Mouse (Mus musculus) frontal cortex, postnatal 10 days (tissue): Measurements from ENCODE around the gene Rpl24.

Source experiments
- DNase-seq, 2 experiments: peaks; one replicate each; pipeline ENCODE4 v3.0.0; 2022; ENCODE audit warnings: low spot score in 2 of 2, mixed read lengths in 1 of 2

The Rpl24 gene

DNA sequence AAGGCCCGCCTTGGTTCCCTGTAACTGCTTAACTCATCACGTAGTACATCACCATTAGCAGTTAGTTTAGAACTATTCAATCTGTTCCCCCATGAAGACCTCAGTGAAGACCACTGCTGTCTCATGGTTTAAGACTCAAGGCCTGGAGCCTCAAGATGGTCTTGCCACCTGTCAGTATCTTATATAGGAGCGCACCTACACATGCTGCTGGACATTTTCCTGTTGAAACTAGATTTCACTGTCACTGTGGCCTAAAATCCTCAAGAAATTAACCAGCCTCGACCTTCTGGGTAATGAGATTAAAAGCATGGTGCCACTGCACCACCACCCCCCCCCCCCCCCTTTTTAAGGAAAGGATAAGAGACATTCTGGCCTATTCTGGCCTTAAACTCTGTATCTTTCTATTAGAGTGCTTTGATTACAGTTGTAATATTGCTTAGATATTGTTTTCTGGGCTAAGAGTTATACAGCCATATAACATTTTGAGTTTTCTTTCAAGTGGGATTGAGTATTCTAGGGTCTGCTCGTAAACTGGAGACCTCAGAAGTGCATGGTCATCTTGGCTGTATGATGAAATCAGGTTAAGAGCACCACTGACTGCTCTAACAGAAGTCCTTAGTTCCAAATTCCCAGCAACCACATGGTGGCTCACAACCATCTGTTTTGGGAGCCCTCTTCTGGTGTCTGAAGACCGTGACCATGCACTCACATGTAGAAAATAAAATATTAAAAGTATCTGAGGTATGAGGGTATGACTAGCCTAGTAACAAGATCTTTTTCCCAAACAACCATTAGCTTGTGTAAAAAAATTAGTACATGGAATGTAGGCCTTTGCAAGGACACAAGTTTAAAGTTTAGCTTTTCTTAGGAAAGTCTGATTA lies 5.9 kb downstream of the Rpl24 start:
- no peak for DNase-seq

DNA sequence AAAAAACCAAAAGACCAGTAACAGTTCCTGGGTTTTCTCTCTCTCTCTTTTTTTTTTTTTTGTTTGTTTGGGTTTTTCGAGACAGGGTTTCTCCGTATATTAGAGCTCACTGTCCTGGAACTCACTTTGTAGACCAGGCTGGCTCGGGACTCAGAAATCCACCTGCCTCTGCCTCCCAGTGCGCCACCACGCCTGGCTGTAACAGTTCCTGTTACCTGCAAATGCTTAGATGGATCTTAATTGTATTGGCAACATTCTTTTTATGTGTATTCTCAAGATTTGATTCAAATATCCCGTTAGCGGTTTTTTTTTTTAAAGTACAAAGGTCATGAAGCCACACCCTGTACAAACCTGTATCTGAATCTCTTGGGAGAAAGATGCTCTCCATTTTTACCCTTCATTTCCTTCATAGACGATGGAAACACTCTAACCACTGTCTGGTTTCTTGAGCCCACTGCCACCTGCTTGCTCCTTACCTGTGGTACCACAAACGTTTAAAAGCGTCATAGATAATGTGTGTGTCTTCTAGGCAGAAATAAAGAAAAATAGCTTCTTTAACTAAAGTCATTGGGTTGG lies 6.6 kb downstream of the Rpl24 start:
- no peak for DNase-seq

DNA sequence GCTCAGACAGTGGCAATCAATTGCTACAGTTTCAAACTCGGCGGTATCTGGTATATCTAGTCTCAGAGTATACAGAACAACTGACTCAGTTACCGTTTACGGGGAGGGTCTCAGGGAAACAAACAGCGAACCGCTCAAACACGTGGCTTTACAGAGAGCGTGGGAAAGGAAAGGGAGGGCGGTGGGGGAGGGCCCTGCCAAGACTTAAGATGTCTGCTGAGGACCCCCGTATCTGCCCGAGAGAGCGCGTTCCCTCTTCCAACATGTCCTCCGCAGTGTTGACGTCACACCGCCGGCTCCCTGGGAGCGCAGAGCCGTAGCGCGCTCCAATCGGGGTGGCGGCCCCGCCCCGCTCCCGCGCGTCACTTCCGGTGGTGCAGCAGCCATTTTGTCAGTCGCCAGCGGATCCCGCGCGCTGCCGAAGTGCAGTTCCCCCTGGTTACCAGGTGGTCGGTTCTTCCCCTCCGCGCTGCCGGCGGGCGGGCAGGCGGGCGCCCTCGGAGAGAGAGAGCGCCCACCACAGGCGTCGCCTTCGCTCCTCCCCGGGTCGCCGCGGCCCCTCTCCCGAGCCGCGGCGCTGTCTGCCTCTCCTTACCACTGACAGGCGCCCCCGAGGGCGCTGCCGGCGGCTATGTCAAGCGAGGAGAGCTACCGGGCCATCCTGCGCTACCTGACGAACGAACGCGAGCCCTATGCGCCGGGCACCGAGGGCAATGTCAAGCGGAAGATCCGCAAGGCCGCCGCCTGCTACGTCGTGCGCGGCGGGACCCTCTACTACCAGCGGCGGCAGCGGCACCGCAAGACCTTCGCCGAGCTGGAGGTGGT lies 7.6 kb downstream of the Rpl24 start, which contains the start of gene Zbtb11:
Gene Zbtb11, plus strand, starts transcription at position 453 of the 825 bp plus-strand sequence.
- peak; percentile 98 to 100 for DNase-seq

DNA sequence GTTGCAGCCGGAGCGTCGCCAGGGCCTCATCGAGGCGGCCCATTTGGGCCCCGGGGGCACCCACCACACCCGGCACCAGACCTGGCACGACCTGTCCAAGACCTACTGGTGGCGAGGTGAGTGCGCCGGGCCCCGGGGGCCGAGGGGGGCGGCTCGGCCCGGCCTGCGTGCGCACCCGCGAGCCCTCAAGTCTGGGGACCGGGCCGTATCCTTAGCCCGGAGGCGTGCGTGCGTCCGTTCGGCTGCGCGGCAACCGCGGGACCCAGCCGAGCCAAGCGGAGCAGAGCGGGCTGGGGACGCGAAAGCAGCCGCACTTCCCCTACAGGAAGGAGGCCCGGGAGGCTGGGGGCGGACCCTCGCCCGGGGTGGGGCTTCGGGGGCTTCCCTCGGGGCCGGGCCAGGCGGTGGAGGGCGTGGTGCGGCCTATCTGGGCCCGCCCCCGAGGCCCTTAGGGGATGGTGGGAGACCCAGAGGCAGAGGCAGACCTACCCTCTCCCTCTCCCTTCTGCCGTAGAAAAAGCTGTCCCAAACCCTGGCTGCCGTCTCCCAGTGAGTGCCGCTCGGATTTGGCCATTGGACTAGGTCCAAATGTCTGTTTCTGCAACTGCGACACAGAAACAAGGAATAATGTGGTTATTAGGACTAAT lies 8.3 kb downstream of the Rpl24 start:
- peak; percentile 78 to 86 for DNase-seq

DNA sequence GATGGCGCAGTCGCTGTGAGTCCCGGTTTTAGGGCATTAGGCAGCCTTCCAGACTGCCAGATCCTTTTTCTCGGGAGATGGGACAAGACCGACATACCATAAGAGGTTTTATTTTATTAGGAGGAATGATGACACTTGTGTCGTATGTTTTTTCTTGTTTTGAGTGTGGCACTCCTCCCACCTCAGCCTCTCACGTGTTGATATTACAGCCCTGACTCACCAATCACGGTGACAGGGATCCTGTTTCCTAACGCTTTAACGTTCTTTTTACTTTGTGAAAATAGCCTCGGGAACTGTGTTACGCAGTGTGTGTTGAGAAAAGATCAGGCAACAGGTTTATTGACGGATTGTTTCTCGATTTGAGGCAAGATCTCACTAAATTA lies 8.8 kb downstream of the Rpl24 start:
- no peak for DNase-seq

DNA sequence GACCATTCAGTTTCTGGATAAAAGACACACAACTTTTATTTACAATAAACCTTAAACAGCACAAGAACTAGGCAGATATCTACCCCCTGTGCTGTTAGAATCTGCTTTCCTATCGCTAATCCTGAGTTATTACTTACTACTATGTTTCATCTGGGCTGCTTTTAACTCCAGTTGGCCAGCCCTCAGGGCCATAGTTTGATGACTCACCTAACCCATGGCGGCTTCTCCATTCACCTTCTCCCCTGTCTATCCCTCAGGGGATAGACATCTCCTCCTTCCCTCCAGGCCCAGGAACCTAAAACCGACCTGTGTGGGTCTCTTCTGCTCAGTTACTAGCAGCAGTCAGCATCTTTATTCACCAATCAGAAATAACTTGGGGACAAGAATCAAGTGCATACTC lies 19.9 kb downstream of the Rpl24 start:
- DNase-seq, result no peak

DNA sequence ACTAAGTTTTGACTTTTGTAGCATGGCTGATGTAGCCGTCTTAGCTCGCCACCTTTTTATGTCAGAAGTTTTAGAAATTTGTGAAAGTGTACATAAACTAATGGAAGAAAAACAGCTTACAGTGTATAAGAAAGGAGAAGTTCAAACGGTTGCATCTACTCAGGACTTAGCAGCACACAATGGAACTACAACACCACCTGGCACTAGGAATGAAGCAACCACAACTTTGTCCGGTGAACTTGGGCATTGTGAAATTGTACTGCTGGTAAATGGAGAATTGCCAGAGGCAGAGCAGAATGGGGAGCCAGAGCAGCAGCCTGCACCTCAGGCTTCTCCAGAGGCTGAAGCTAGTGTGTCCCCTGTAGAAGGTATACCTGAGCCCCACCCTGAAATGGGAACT lies 24.2 kb downstream of the Rpl24 start:
- DNase-seq, result no peak

DNA sequence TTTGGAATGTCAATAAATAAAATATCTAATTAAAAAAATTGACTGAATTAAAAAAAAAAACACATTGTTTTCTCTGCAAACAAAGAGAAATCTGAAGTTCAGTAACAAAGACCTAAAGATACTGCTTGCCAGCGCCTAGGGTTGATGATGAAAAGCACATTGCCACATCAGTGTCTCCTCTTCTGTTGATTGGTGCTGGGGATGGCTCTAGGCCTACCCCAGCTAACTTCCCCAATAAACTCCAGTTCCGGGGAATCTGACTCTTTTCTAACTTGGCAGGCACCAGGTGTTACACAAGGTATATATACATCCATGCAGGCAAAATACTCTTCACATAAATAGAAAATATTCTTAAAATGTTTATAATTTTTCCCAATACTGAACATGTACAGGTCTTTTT lies 28.2 kb downstream of the Rpl24 start:
- no peak for DNase-seq

DNA sequence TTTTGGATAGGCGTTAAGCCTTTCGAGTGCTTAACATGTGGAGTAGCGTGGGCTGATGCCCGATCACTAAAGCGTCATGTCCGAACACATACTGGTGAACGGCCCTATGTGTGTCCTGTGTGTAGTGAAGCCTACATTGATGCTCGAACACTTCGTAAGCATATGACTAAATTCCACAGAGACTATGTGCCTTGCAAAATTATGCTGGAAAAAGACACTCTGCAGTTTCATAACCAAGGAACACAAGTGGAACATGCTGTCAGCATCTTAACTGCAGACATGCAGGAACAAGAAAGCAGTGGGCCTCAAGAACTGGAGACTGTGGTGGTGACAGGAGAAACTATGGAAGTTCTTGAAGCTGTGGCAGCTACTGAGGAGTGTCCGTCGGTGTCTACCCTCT lies 40.7 kb downstream of the Rpl24 start:
- no peak for DNase-seq

DNA sequence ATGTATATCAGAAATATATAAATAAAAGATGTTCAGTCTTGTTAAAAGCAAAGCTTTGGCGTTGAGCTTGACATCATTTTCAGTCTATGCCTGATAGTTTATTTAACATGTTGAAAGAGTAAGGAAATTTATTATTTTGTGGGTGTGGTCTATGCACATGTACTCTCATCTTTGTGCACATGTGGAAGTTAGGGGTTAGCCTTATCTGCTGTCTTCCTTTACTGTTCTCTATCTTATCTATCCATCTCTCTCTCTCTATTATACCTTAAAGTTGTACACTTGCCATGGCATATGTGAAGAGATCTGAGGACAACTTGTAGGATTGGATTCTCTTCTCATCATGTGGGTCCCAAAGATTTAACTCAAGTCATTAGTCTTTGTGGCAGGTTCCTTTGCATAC lies 42.8 kb downstream of the Rpl24 start:
- DNase-seq, result no peak

DNA sequence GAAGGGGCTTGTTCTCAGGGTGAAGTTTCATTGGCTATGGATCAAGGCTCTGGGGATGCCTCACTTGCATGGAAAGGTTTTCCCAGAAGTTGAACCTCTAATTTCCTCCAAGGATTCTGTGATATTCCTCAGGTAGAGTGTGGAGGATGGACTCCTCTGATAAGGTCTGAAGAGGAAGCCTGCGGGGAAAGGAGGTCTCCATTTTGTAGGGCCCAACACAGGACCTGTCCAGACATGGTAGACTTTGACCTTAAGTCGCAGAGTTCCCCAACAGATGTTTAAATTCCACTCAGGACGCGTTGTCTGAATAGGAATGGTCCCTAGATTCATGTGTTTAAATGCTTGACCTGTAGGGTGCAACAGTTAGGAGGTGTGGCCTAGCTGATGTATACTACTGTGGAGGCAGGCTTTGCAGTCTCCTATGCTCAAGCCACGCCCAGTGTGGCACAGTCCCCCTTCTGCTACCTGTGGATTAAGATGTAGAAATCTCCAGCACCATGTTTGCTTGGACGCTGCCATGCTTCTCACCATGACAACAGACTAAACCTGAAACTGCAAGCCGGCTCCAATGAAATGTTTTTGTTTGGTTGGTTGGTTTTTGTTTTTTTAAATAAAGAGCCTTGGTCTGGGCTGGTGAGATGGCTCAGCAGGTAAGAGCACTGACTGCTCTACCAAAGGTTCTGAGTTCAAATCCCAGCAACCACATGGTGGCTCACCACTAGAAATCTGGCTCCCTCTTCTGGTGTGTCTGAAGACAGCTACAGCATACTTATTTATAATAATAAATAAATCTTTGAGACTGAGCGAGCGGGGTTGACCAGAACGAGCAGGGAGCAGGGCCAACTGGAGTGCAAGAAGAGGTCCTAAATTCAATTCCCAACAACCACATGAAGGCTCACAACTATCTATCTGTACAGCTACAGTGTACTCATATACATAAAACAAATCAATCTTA lies 47.0 kb downstream of the Rpl24 start:
- no peak for DNase-seq

DNA sequence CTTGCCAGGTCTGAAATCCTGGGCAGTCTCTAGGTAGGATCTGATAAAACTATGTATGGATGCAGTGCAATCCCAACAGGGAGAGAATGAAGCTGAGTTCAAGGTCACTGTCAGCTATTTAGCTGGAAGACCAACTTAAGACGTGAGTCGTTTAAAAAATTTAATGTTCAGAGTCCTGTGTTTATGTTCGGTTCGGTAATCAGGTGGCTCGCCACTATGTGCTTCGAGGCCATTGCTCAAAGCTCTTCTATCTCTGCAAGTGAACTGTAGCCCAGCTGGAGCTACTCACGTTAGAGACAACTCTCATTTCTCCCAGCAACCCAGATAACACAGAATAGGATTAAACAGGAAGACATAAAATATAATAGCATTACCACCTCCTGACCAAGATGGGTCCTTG lies 48.0 kb downstream of the Rpl24 start:
- DNase-seq, result no peak

DNA sequence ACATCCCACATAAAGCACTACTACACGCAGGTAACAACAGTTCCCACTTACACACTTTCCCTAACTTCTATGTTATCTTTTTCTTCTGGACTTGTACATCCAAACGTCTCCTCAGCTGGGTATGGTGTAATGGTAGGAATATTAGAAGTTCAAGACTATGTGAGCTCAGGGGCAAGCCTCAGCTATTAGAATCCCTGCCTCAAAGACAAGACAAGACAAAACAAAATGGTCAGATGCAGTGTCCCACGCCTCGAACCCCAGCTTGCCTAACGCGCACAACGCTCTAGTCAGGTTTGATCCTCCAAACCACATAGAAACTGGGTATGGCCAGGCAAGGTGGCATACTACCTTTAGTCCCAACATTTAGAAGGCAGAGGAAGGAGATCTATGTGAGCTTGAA lies 53.6 kb downstream of the Rpl24 start:
- no peak for DNase-seq
